19 mouse cellular contexts compared by ENCODE assay signal in the genomic region with DNA sequence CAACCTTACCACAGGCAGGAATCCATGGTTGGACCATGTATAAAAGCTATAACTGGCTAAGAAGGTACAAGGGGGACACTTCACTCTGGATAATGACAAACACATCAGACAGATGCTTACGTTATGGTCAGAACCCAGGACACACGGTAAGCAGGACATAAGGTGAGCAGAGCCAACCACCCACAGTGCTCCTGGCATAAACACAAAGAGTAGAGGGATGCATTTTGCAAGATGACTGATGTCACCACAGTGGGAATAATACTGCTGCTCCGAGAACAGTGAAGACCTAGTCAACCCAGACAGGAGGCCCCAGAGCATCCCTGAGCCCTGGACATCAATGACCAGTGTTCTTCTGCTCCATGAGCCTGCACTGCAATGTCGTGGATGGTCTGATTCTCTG.
"Had no signal": no experiment of that assay in that cellular context is flagged by ENCODE, and none has a peak within 500 bp of the region (broad histone marks: within the 10 kb centered on the region; RNA-seq: fewer than 3 reads in every experiment).

No protein-coding gene starts in this region.

- H3K4me2 ChIP-seq: limb, embryonic 12.5 days; limb, embryonic 15.5 days; liver, embryonic 12.5 days; liver, embryonic 15.5 days; midbrain, embryonic 11.5 days had no signal

- H3K4me3 ChIP-seq: layer of hippocampus, adult 2 months; left cerebral cortex, adult 2 months; limb, embryonic 12.5 days; limb, embryonic 15.5 days; liver, embryonic 12.5 days; liver, embryonic 15.5 days had no signal

- H3K27ac ChIP-seq: kidney, postnatal 0 days; layer of hippocampus, adult 2 months; left cerebral cortex, adult 2 months; limb, embryonic 12.5 days; limb, embryonic 15.5 days; liver, embryonic 12.5 days; liver, embryonic 15.5 days; stomach, postnatal 0 days had no signal

- H3K27me3 ChIP-seq: limb, embryonic 12.5 days; limb, embryonic 15.5 days; liver, embryonic 12.5 days; liver, embryonic 15.5 days had no signal

- H3K9ac ChIP-seq: limb, embryonic 12.5 days; limb, embryonic 15.5 days; liver, embryonic 12.5 days; liver, embryonic 15.5 days had no signal

- H3K4me1 ChIP-seq: limb, embryonic 12.5 days; limb, embryonic 15.5 days; liver, embryonic 15.5 days had no signal

- H3K9me3 ChIP-seq: limb, embryonic 12.5 days; limb, embryonic 15.5 days; liver, embryonic 12.5 days; liver, embryonic 15.5 days had no signal

- ATAC-seq: liver, embryonic 12.5 days had no signal

- H3K36me3 ChIP-seq: limb, embryonic 12.5 days; limb, embryonic 15.5 days; liver, embryonic 12.5 days; liver, embryonic 15.5 days had no signal

- DNase-seq: kidney, postnatal 25 days; layer of hippocampus, adult 9-11 months; lung, adult 2 months; lung, postnatal 14 days; lung, postnatal 4 days; midbrain, embryonic 14.5 days; right cerebral cortex, adult 18-20 months; right cerebral cortex, postnatal 14 days; right cerebral cortex, postnatal 4 days; thymus, postnatal 25 days had no signal
